Mouse (Mus musculus): ENCODE measurements around the gene Actr6.

GRCm38 (mm10) chr10:89747221-89747905, 15.3 kb upstream of the Actr6 start:
- no peak for TF ChIP-seq CTCF (conservative IDR thresholded peaks at IDR 0.05 in 1 of 2, IDR thresholded peaks at IDR 0.05 in 1 of 2; ENCODE audit: low read depth in 2 of 2, low read length in 2 of 2)
- TF ChIP-seq EP300 (IDR thresholded peaks at IDR 0.05; ENCODE audit: low read length): no peak
- no peak for TF ChIP-seq ETS1 (conservative IDR thresholded peaks at IDR 0.05; ENCODE audit: low read depth, low read length)
- TF ChIP-seq MEF2A (IDR thresholded peaks at IDR 0.05; ENCODE audit: borderline replicate concordance, low read depth, low read length): no peak
- TF ChIP-seq MYC (IDR thresholded peaks at IDR 0.05; ENCODE audit: low read depth, low read length): no peak
- TF ChIP-seq POLR2A (IDR thresholded peaks at IDR 0.05; ENCODE audit: low read depth, low read length): no peak
- TF ChIP-seq UBTF (IDR thresholded peaks at IDR 0.05; ENCODE audit: low read depth, low read length): no peak
- no peak for TF ChIP-seq MAFK (IDR thresholded peaks at IDR 0.05; ENCODE audit: insufficient replicate concordance, low read length)
- TF ChIP-seq POLR2AphosphoS2 (IDR thresholded peaks at IDR 0.05; ENCODE audit: low read depth, low read length): no peak
- no peak for TF ChIP-seq TBP (conservative IDR thresholded peaks at IDR 0.05; ENCODE audit: low read depth, low read length)
- no peak for TF ChIP-seq HCFC1 (IDR thresholded peaks at IDR 0.05; ENCODE audit: low read depth, low read length)
